Mouse (Mus musculus) kidney, embryonic 16.5 days (tissue): ENCODE data around the gene Gdnf. TPM values are rescaled to one million over a fixed set of nuclear protein-coding genes. Genes with fewer than 3 reads are reported as not detected.

ENCODE experiments used
- ATAC-seq: fragments of 200-750 bp; cut with Nextera tagmentation; 2 replicates; pipeline ENCODE4 v1.8.0; 2017; ENCODE audit warnings: moderate TSS enrichment; ENCODE audit not compliant: low FRiP score, low TSS enrichment
- H3K27ac ChIP-seq: fragments of 300-500 bp; sonication (generic); 2 replicates; pipeline ENCODE4 v1.5.1; 2014; ENCODE audit warnings: low read length
- H3K27me3 ChIP-seq: fragments of 300-500 bp; sonication (generic); 2 replicates; pipeline ENCODE4 v1.6.1; 2014; ENCODE audit warnings: low read length, control low read depth, mixed read lengths; ENCODE audit not compliant: insufficient read depth
- H3K36me3 ChIP-seq: fragments of 300-500 bp; sonication (generic); 2 replicates; pipeline ENCODE4 v1.6.1; 2014; ENCODE audit warnings: low read length, control low read depth, mixed read lengths; ENCODE audit not compliant: insufficient read depth
- H3K4me1 ChIP-seq: fragments of 300-500 bp; sonication (generic); 2 replicates; pipeline ENCODE4 v1.6.1; 2014; ENCODE audit warnings: low read length, control low read depth, mixed read lengths; ENCODE audit not compliant: insufficient read depth
- H3K4me2 ChIP-seq: fragments of 300-500 bp; sonication (generic); replicated peaks from 2 replicates; pipeline ENCODE4 v1.6.1; 2014; ENCODE audit warnings: low read depth, low read length
- H3K4me3 ChIP-seq: fragments of 300-500 bp; sonication (generic); 2 replicates; pipeline ENCODE4 v1.5.1; 2014; ENCODE audit warnings: mild to moderate bottlenecking, low read length
- H3K9ac ChIP-seq: fragments of 300-500 bp; sonication (generic); replicated peaks from 2 replicates; pipeline ENCODE4 v1.6.1; 2014; ENCODE audit warnings: low read length
- H3K9me3 ChIP-seq: fragments of 300-500 bp; sonication (generic); 2 replicates; pipeline ENCODE4 v1.6.1; 2016; ENCODE audit warnings: low read length, control low read depth
- WGBS: fragments of 180-500 bp; shearing (Covaris S2); extraction: QIAGEN DNeasy Blood & Tissue Kit; methylation state at CpG from one replicate; pipeline ENCODE4 v1.1.7; 2014; 5-methylcytosine and 5-hydroxymethylcytosine counted together
- polyA plus RNA-seq: library from polyadenylated mRNA; unstranded; fragments of >200 nt; fragmentation: Nextera tagmentation; extraction: Ambion mirVana; gene quantifications from 2 replicates; pipeline ENCODE4 v1.2.1, GENCODE M21; 2015

The Gdnf gene
- polyA plus RNA-seq, 1 experiment from 2014 or later, result 6.8 TPM

DNA sequence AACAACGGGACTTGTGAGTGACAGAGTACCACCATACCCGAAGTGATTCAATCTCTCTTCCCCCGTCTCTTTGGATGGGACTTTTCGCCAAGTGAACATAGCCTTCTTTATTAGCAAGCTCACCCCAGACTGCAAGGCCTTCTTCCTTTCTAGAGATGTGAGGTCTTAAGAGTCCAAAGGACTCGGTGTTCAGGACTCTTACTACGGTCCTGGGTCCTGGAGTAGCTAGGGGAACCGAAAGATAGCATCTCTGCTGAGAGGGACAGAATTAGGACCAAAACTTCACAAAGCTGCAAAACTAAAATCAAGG lies 3.7 kb downstream of the Gdnf start:
- Histone ChIP-seq H3K27me3 (peaks cover 50% of the 10 kb centered on the region), H3K4me2 (peak overlapping the region; percentile 91), H3K9ac (peak overlapping the region; percentile 77), H3K4me3 (peak overlapping the region; percentile 68), H3K27ac (peak overlapping the region; percentile 89), H3K4me1 (peaks cover 17% of the 10 kb centered on the region), H3K36me3 (no peaks in the 10 kb centered on the region), H3K9me3 (no peaks in the 10 kb centered on the region)
- WGBS, result 6% methylated on average over 7 of the region's 7 CpGs
- no peak for ATAC-seq

DNA sequence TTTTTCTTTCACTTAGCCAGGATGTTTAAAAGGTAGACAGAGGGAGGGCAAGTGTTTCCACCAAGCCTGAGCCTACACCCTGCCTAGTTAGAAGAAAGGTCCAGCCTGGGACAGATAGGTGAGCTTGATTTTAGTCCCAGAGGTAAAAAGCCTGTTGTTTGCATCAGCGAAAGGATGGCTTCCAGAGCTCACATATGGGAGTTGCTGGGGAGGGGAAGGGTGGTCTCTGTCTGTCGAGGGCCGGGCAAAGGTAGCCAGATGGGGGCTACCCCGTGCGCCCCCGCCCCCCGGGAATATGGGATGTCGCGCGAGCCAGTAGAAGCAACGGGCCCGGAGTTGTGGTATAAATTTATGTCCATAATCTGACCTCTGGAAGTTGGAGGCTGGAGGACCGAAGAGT lies 4.3 kb downstream of the Gdnf start:
- no peaks in the 10 kb centered on the region for H3K36me3 ChIP-seq
- H3K4me1 ChIP-seq, result peaks cover 18% of the 10 kb centered on the region
- H3K27me3 ChIP-seq, result peaks cover 50% of the 10 kb centered on the region
- peak overlapping the region; percentile 77 for H3K9ac ChIP-seq
- no peak for ATAC-seq
- H3K27ac ChIP-seq, result peak overlapping the region; percentile 89; the same call in 1 of the 2 replicates
- peak overlapping the region; percentile 91 for H3K4me2 ChIP-seq
- WGBS, result 1% methylated on average over 13 of the region's 13 CpGs
- no peaks in the 10 kb centered on the region for H3K9me3 ChIP-seq
- H3K4me3 ChIP-seq, result peak overlapping the region; percentile 68

DNA sequence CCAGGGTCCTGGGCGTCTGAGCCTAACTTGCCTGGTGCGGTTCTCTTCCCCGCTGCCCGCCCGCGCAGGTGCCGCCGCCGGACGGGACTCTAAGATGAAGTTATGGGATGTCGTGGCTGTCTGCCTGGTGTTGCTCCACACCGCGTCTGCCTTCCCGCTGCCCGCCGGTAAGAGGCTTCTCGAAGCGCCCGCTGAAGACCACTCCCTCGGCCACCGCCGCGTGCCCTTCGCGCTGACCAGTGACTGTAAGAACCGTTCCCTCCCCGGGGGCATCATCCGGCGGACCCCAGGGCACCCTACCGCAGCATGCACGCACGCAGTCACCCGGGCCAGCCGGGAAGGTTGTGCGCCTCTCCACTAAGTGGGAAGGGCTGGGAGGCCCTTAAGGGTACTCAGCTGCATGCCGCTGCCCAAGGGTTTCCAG lies 4.9 kb downstream of the Gdnf start:
- under 1% methylated on average over 36 of the region's 36 CpGs for WGBS
- Histone ChIP-seq H3K9ac (peak overlapping the region; percentile 77), H3K27me3 (peaks cover 50% of the 10 kb centered on the region), H3K27ac (peak overlapping the region; percentile 44; the same call in 1 of the 2 replicates), H3K4me1 (peaks cover 18% of the 10 kb centered on the region), H3K36me3 (no peaks in the 10 kb centered on the region), H3K4me2 (peak overlapping the region; percentile 91), H3K9me3 (no peaks in the 10 kb centered on the region), H3K4me3 (peak overlapping the region; percentile 68)
- ATAC-seq, result no peak

DNA sequence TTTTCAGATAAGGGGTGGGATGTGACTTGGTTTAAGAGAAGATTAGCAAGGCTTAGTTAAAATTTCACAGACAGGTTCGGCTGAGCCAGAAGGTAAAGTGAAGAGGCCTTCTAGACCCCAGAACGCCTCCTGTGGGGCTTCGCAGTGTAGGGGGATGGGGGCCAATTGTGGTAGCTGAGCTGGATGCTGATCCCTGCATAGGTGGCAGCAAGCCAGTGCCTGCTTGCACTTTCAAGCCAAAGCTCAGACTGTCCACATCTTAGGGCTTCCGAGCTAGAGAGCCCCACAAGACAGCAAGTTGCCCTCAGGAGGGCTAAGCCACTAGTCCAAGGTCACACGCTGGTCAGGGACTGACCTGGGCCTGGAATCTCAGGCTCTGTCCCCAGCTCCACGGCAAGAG lies 13.2 kb downstream of the Gdnf start:
- ATAC-seq, result peak; percentile 69; the same call in 1 of the 2 replicates
- Histone ChIP-seq H3K9me3 (no peaks in the 10 kb centered on the region), H3K4me3 (no peak overlapping the region), H3K36me3 (no peaks in the 10 kb centered on the region), H3K9ac (no peak overlapping the region), H3K27ac (no peak overlapping the region), H3K27me3 (no peaks in the 10 kb centered on the region), H3K4me1 (peaks cover 13% of the 10 kb centered on the region), H3K4me2 (no peak overlapping the region)
- 54% methylated on average over 6 of the region's 6 CpGs for WGBS

DNA sequence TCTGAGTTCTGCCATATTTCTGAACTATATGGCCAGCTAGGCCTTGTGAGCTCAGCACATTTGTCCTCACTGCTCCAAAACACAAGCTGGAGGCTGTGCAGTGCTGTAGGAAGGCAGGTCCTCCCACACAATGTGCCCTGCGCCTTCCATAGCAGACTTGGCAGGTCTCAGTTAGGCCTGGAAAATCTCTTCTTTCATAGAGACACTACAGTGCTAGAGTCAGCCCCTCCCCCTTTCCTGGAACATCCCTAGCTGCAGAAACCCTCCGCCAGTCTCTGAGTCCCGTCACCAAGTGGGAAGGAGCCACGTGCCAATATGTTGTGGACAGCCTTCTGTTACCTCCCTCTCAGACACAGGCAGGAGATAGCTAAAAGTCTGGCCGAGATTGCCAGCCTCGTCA lies 14.9 kb downstream of the Gdnf start:
- no peak overlapping the region for H3K9ac ChIP-seq
- peaks cover 11% of the 10 kb centered on the region for H3K4me1 ChIP-seq
- H3K27me3 ChIP-seq, result no peaks in the 10 kb centered on the region
- no peaks in the 10 kb centered on the region for H3K9me3 ChIP-seq
- 0 out of 2 replicates have a peak, but pooled peaks cover under 1% of the 10 kb centered on the region for H3K36me3 ChIP-seq
- ATAC-seq, result peak; percentile 61
- no peak overlapping the region for H3K4me3 ChIP-seq
- H3K27ac ChIP-seq, result no peak overlapping the region
- no peak overlapping the region for H3K4me2 ChIP-seq
- WGBS, result 32% methylated on average over 6 of the region's 6 CpGs

DNA sequence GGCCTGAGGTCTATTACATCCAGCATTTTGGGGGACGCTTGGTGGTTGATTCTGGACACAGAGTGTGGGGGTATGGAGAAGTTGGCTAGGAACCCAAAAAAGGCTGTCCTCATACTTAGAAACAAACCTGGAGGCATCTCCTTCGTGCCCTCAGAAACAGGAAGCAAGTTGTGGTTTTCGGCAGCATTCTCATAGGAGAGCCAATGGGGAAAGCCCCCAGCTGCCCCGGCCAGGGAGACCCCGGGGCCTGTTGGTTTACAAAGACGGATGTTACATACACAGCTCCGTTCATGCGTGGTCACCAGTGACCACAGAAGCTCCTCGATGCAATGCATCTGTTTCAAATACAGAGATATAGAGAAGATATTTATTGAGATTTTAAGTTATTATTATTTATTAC lies 24.8 kb downstream of the Gdnf start:
- no peak overlapping the region for H3K27ac ChIP-seq
- WGBS, result 86% methylated on average over 9 of the region's 9 CpGs

DNA sequence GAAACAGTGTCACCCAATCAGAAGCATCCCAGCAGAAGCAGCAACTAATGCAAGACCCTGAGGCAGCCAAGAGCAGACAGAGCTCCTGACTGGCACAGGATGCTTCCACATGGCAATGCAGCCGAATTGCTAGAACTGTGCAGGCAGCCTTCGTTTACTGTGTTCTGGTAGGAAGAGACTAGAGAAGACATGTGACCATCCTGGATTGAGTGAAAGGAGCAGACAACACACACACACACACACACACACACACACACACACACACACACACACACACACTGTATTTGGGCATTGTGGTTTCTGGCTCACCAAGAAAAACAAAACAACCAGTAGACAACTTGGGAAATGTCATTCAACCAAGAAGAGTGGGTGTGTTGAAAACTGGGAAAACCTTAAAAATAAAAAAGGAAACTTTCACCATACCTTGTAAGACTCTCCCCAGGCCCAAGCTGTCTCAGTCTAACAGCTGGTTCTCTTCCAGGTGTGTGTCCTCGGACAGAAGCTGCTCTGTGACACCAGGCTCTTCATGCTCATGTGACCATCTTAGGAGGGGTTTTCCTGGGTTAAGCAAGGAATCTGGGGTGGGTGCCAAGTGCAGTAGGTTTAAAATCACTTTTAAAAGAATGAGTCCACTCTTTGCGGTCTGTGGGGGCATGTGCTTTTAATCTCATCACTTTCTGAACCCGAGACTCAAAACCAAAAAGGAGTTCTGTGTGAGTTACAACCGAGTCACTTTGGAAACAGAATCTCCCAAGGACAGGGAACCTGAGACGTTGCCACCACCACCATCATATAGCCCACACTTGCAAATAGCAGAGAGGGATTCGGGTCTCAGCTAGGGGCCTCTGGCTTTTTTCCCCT lies 27.6 kb downstream of the Gdnf start:
- no peak overlapping the region for H3K9ac ChIP-seq
- no peak overlapping the region for H3K4me2 ChIP-seq
- H3K4me1 ChIP-seq, result no peaks in the 10 kb centered on the region
- H3K27me3 ChIP-seq, result no peaks in the 10 kb centered on the region
- 36% methylated on average over 8 of the region's 8 CpGs for WGBS
- ATAC-seq, result peak; percentile 72; the same call in 1 of the 2 replicates
- no peak overlapping the region for H3K4me3 ChIP-seq
- no peaks in the 10 kb centered on the region for H3K9me3 ChIP-seq
- peaks cover 18% of the 10 kb centered on the region for H3K36me3 ChIP-seq
- no peak overlapping the region for H3K27ac ChIP-seq

More for the DNA sequence above, 24.8 kb downstream of the Gdnf start:
- ATAC-seq, result no peak
- H3K4me3 ChIP-seq, result no peak overlapping the region
- H3K27me3 ChIP-seq, result no peaks in the 10 kb centered on the region
- H3K4me2 ChIP-seq, result no peak overlapping the region
- no peaks in the 10 kb centered on the region for H3K4me1 ChIP-seq
- no peak overlapping the region for H3K9ac ChIP-seq
- H3K36me3 ChIP-seq, result peaks cover 27% of the 10 kb centered on the region
- H3K9me3 ChIP-seq, result no peaks in the 10 kb centered on the region

DNA sequence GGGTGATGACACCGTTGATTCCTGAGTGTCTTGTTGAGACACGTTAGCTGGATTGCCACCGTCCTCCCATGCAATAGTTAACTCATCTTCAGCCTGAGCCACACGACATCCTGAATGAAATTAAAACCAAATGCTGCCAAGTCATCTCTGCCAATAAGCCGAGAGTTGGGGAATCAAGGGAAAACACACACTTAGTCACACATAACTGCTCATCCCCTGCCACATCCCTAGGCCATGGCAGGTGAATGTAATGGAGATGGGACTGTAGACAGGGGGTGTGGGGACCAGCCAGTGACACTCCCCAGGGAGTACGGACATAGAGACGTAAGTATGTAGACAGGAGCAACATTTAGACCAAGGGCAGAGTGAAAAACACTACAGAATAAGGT lies 28.3 kb downstream of the Gdnf start:
- H3K36me3 ChIP-seq, result peaks cover 14% of the 10 kb centered on the region
- H3K9me3 ChIP-seq, result no peaks in the 10 kb centered on the region
- H3K4me3 ChIP-seq, result no peak overlapping the region
- H3K4me1 ChIP-seq, result no peaks in the 10 kb centered on the region
- ATAC-seq, result peak; percentile 75; the same call in 1 of the 2 replicates
- no peaks in the 10 kb centered on the region for H3K27me3 ChIP-seq
- no peak overlapping the region for H3K4me2 ChIP-seq
- 39% methylated on average over 7 of the region's 7 CpGs for WGBS
- H3K27ac ChIP-seq, result no peak overlapping the region
- H3K9ac ChIP-seq, result no peak overlapping the region

DNA sequence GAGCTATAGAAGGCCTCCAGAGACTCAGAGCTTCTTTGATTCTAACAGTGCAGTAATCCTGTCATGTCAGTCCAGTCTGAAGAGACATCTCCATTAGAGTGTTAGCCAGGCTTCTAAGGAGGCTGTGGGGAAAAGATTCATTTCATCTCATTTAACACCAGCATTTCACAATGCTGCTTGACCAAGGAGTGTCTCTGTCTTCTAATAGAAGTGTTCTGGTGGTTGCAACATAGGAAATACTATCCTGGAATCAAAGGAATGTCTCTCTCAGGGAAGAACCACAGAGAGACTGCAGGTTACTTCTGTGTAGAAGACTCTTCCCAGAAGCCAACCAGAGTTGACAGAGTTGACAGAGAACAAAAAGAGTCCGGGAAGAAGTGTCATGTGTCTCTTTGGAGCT lies 31.0 kb downstream of the Gdnf start:
- 84% methylated on average over 1 of the region's 1 CpGs for WGBS
- Histone ChIP-seq H3K9me3 (no peaks in the 10 kb centered on the region), H3K4me1 (no peaks in the 10 kb centered on the region), H3K4me3 (no peak overlapping the region), H3K9ac (no peak overlapping the region), H3K4me2 (no peak overlapping the region), H3K27me3 (no peaks in the 10 kb centered on the region), H3K36me3 (no peaks in the 10 kb centered on the region), H3K27ac (no peak overlapping the region)
- ATAC-seq, result no peak

DNA sequence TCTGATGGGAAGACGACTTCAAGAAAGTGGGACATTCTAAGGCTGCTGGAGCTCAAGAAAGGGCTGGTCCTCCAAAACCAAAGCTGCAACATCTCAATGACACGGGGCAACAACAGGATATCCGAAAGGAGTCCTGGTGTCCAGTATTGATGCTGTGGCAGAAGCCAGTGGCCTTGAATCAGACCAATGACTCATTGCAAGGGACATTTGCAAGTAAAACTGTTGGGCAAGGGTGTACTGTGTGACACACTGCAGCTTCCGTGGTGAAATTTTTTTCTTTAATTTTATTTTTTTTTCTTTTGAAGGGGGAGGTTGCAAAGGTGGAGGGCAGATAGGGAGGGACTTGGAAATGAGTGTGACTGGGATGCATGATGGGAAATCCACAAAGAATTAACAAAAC lies 31.8 kb downstream of the Gdnf start:
- Histone ChIP-seq H3K9me3 (no peaks in the 10 kb centered on the region), H3K4me3 (no peak overlapping the region), H3K36me3 (no peaks in the 10 kb centered on the region), H3K27ac (no peak overlapping the region), H3K9ac (no peak overlapping the region), H3K27me3 (no peaks in the 10 kb centered on the region), H3K4me1 (no peaks in the 10 kb centered on the region), H3K4me2 (no peak overlapping the region)
- WGBS, result 86% methylated on average over 4 of the region's 4 CpGs
- no peak for ATAC-seq
